Mouse (Mus musculus) testis, postnatal 10 days (tissue): ENCODE measurements around the gene Hist1h2bb.
"Not testable (repeated sequence)": the region's sequence is repeated elsewhere in the genome, so short reads cannot be mapped to it uniquely, and the experiment has no call there.

ENCODE experiments used
- DNase-seq: peaks from one replicate; pipeline ENCODE4 v3.0.0; 2021; ENCODE audit warnings: low spot score

Hist1h2bb gene

GRCm38 (mm10) chr13:23746201-23747080 is at the start of gene Hist1h2bb:
Gene Hist1h2bb (plus strand): TSS chr13:23746734.
- peak; percentile 78 for DNase-seq

DNA sequence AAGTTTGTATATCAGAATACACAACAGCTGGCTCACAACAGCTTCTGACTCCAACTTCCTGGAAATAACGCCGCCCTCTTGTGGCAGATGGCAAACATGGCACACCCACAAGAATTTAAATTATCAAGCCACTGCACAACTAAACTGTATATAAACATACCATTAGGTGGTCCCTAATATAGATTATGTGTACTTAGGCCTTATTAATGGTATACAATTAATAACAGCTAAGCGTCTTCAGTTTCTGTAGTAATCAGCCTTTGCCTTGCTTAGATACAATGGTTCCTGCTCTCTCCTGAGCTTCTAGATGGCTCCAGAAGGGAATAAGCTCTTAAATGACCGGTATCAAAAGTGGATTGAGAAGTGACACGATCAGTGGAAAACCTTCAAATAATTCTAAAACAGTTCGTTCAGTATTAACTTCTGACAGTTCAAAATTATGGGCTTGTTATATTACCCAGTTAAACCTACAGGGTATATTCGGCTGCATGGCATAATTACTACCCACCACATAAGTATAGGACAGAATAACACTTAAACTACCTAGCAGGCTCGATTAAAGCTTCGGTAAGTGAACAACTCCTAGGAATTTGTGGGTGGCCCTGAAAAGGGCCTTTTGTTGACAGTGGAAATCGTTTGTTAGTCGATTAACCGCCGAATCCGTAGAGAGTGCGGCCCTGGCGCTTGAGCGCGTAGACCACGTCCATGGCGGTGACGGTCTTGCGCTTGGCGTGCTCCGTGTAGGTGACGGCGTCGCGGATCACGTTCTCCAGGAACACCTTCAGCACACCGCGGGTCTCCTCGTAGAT is 48.8 kb upstream of the Hist1h2bb start:
- DNase-seq: peak; percentile 75

GRCm38 (mm10) chr13:23698300-23698693 is 48.2 kb upstream of the Hist1h2bb start, which contains the start of gene Hist1h4c:
Gene Hist1h4c (minus strand): TSS chr13:23698454.
- DNase-seq: peak; percentile 96

- DNase-seq: no peak
Observed at GRCm38 (mm10) chr13:23698996-23699395, 47.5 kb upstream of the Hist1h2bb start.

- DNase-seq: no peak
Observed at GRCm38 (mm10) chr13:23699767-23700166, 46.8 kb upstream of the Hist1h2bb start.

DNA sequence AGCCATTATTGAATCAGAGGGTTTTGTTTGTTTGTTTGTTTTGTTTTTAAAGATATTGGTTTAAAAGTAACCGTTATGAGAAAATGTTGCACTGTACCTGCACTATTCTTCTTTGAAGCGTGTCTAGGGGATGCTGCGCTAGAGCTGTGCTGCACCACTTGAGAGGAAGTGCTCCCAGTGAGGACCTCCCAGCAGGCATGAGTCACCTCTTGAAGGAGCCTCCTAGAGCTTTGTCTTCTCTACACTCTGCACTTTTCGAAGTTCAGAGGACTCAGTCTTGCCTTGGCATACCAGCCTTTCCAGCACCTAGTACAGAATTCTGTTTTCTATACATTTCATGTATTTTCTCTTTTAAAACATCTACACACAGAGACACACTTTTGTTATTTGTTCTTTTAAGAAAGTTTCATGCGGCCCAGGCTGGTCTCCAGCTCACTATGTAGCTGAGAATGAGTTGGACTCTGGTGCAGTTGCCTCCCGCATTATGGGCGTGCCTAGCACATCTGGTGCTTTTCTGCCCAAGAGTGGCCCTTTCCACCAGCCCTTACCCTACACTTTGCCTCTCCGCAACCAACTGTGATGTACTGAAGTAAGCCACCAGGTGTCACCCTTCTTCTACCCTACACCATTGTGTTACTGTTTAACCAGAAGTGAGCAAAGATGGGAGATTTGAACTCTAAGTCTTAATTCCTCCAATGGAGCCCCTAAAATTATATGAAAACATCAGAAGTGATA is 45.6 kb upstream of the Hist1h2bb start:
- peak; percentile 64 for DNase-seq

GRCm38 (mm10) chr13:23702220-23702619 is 44.3 kb upstream of the Hist1h2bb start:
- no peak for DNase-seq

- not testable (repeated sequence) for DNase-seq
Observed at GRCm38 (mm10) chr13:23702801-23703200, 43.7 kb upstream of the Hist1h2bb start.

DNA sequence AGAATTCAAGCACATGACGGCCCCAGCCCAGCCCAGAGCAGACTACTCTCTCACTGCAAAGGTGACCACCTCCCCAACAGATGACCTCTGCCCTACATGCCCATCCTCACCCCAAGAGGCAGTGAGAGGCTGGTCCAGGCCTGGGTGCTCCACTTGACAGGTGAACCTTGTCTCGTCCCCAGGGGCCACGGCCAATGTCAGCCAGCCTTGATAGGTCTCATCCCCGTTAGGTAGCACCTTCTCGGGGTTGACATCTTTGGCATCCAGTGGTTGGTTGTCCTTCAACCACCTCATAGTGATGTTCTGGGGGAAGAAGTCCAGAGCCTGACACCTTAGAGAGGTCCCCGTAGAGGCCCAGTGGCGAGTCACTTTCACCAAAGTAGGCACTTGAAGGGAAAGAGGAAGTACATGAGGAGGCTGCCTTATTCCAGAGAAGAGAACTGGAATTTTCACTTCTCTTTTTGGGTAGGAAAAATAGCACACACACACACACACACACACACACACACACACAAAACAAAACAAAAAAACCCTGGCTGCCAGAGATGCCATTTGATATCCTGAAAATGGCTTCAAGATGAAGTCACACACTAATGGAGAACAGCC is 40.7 kb upstream of the Hist1h2bb start:
- DNase-seq: no peak

DNA sequence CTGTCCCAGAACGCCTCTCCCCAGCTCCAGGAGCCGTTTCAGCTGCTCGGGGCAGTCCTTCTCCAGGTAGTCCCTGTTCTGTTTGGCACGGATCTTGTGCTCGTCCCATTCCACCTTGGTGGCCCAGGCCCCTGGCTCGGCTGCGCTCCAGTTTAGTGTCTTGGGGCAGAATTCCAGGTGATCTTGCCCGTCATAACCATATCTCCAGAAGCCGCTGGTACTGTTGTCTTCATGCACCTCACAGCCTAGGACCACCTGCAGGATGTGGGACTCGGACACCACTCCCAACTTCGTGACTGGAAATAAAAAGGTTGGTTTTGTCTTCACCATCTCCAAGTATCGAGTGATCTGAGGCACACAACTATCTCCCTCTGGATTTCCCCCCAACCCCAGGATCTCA is 39.8 kb upstream of the Hist1h2bb start:
- no peak for DNase-seq

DNA sequence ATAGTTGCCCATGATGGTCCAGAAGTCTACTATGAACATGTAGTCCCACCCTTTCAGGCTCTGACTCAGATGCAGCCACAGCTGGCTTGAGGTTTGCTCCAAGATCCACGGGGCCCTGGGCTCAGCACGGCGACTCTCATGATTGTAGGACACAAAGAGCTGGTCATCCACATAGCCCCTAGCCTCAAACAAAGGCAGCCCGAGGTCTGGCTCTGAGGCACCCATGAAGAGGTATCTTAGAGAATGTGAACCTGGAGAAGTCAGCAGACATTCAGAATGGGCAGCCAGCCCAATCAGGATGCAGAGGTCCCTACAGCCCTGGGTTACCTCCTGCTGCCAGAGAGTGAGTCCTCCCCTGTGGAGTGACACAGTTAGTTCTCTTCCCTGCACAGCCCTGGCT is 38.5 kb upstream of the Hist1h2bb start:
- no peak for DNase-seq

DNA sequence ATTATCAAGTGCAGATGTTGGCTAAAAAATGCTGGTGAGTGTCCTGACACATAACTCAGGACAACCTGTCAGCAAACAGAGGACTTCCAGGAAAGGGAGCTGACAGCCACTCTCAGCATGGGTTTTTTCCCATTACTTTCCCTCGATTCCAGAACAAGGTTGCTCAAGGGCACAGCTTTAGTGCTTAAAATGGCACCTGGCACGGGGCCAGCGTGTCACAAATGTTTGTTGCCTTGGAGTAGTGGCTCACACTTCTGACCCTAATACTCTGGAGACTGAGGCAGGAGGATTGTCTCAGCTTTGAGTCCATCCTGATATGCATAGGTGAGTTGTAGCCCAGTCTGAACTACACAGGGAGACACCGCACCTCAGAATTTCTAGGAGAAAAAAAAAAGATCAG is 37.9 kb upstream of the Hist1h2bb start:
- DNase-seq: no peak

DNA sequence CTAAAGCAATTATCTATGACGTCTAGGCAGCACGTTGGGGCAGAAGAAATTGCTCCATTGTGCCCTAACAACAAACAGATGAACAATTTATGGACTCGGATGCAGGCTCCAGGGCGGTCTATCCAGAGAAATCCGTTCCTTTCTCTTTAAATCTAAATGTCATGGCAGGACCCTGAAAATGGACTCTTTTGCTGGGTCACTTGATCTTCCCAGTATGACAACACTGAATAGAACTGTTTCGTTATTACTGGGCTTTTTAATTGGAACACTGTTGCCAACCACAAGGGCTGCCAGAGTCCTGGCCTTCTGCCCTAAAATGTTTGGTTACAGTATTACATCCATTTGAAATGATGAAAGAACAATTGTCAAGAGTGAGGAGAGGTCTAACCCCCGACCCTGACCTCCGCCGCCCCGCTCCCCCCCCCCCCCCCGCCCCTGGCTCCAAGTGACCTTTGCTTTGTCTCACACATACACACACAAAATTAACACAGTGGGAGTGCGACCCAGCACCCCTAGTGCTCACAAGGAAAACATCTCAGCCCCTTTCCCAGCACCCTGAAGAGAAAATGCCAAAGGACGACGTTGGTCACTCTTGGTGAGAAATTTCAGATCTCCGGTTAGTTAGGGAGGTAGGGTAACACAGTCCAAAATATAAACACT is 36.7 kb upstream of the Hist1h2bb start:
- DNase-seq: peak; percentile 55

DNA sequence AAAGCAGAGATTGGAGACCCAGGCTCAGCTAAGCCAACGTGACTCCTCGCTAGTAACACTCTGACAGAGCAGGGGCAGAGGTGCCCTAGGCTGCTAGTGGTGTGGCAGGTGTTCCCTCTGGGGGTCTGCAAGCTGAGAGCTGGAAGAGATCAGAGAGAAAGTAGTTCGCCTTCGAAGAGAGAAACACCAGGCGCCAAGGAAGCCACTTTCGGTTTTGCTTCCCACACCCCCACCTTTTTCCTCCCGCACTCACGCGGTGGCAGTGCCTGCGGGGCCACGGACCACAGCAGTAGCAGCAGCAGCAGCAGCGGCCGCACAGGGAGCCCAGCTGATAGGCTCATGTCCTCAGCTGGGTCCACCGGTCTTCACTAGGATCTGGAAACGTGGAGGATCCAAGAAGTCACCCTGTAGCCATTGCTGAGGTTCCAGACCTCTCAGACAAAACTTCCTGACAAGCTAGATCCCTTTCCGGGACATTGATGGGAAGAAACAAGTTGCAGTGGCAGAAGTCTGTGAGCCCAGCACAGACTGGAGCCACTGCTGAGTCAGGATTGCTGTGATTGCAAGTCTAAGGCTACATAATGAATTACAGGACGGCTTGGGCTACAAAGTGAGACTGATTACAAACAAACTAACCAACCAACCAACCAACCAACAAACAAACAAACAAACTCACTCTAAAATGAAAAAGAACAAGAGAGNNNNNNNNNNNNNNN is 36.0 kb upstream of the Hist1h2bb start, which contains the start of gene Hfe:
Gene Hfe (minus strand): TSS at position 481 of the 716 bp plus-strand sequence.
- DNase-seq: peak; percentile 68

DNA sequence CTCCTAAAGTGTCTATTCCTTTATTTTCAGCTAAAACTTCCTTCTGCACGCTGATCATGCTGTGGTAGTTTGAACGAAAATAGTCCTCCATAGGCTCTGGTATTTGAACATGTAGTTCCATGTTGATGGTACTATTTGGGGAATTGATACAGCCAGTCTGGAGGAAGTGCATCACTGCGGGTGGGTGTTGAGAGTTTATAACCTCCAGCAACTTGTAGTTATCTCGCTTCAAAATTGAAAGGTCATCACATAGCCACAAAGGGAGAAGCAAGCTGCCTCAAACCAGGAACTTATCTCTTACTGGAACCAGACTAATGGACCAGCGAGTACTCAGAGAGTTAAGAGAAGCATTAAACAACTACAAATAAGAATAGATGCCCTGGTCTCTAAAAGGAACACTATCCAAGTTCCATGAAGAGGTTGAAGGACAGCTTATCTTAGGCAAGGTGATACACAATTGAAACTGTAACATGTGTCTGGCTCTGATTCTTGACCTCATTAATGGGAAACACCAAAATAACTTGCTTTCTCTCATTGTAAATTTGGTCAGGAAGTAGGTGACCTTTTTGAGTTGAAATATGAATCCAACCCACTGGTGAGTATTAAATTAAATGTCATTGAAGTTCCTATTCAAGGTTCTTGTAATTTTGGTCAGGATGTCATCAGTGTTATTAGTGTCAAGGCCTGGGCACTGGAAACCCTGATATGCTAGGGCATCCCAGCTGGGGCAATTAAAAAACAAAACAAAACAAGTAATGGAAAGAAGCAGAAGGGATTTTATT is 30.1 kb upstream of the Hist1h2bb start:
- peak; percentile 11 for DNase-seq

DNA sequence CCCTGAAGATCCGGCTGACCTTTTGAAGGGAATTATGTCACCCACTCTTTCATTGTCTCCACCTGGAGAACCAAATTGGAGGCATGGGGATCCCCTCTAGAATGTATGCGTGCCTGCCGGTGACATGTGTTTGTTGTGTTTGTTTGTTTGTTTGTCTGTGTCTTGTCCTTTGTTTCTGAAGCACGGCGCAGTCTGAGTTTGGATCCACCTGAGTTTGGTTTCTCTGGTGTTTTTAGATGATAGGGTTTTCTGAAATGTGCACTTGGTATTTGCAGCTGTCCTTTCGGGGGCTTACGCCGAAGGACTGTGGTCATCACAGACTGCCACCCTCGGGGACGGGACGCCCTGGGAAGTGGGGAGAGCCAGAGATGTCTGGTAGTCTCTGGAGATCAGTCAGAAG is 29.4 kb upstream of the Hist1h2bb start:
- peak; percentile 37 for DNase-seq

- peak; percentile 28 for DNase-seq
Observed at GRCm38 (mm10) chr13:23717593-23718245, 28.8 kb upstream of the Hist1h2bb start.

GRCm38 (mm10) chr13:23724239-23724638 is 22.3 kb upstream of the Hist1h2bb start:
- no peak for DNase-seq

- no peak for DNase-seq
Observed at GRCm38 (mm10) chr13:23725213-23725612, 21.3 kb upstream of the Hist1h2bb start.
